Comparison of ENCODE assay signal across 14 mouse cellular contexts in genomic region chr6:31273816-31274215, GRCm38 (mm10).
"Had no signal": no experiment of that assay in that cellular context is flagged by ENCODE, and none has a peak within 500 bp of the region (broad histone marks: within the 10 kb centered on the region; RNA-seq: fewer than 3 reads in every experiment).

No protein-coding gene starts in this region.

- ATAC-seq: midbrain, embryonic 13.5 days; midbrain, embryonic 15.5 days had no signal

- H3K27ac ChIP-seq: macrophage; midbrain, embryonic 13.5 days; midbrain, embryonic 15.5 days; neural tube, embryonic 12.5 days; stomach, embryonic 15.5 days; stomach, postnatal 0 days had no signal

- H3K27me3 ChIP-seq: midbrain, embryonic 13.5 days; midbrain, embryonic 15.5 days; neural tube, embryonic 12.5 days; stomach, embryonic 15.5 days had no signal

- H3K4me3 ChIP-seq: megakaryocyte, embryonic 14.5 days; midbrain, embryonic 13.5 days; midbrain, embryonic 15.5 days; neural tube, embryonic 12.5 days; stomach, embryonic 15.5 days had no signal

- H3K4me1 ChIP-seq: midbrain, embryonic 15.5 days; neural tube, embryonic 12.5 days; stomach, embryonic 15.5 days had no signal

- H3K4me2 ChIP-seq: lung, embryonic 14.5 days; midbrain, embryonic 13.5 days; midbrain, embryonic 15.5 days; neural tube, embryonic 12.5 days; stomach, embryonic 15.5 days had no signal

- H3K36me3 ChIP-seq: midbrain, embryonic 13.5 days; midbrain, embryonic 15.5 days; neural tube, embryonic 12.5 days; stomach, embryonic 15.5 days had no signal

- DNase-seq: lung, adult 18-20 months; lung, postnatal 10 days; right cerebral cortex, postnatal 14 days; thymus, adult 2 months; thymus, postnatal 25 days; thymus, postnatal 4 days had no signal

- H3K9ac ChIP-seq: lung, embryonic 14.5 days; midbrain, embryonic 13.5 days; midbrain, embryonic 15.5 days; neural tube, embryonic 12.5 days; stomach, embryonic 15.5 days had no signal

- H3K9me3 ChIP-seq: megakaryocyte, embryonic 14.5 days; midbrain, embryonic 13.5 days; midbrain, embryonic 15.5 days; neural tube, embryonic 12.5 days; stomach, embryonic 15.5 days had no signal
